Mouse (Mus musculus): ENCODE results near the gene Ranbp17.

DNA sequence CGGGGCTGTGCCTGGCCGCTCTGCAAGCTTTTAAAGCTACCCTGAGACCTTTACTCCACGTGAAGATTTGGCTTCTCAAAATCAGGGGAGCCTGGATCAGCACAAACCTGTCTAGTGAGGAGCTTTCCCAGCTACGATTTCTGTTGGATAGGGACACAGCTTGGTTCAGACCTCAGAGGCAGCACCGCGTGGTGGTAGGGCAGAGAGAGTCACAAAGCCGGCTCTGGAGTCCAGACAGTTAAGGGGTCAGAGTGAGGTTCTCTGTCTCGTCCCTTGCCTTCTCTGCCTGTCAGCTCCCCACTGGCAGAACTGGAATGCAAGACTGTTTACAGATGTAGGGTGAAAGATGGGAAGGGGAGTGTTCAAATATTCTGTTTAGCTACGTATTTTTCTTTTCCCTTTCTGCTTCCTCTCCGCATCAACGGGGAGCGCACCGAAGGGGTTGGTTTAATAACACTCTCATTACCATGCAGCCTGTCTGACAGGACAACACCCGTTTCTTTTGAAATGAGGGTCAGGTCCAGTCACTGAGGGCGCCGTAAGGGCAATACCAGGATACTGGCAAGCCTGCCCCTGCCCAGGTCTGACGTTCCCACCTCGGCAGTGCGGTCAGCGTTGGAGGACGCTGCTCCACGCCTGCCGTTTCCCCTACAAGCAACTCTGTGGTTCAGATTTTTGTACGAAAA, 317.0 kb downstream of the Ranbp17 start:
- TF ChIP-seq USF1 (IDR thresholded peaks at IDR 0.05; ENCODE audit: low read depth, low read length), result no peak
- no peak for TF ChIP-seq CTCF (conservative IDR thresholded peaks at IDR 0.05 in 1 of 2, IDR thresholded peaks at IDR 0.05 in 1 of 2; ENCODE audit: low read depth in 2 of 2, low read length in 2 of 2)
